Mouse (Mus musculus) adrenal gland, adult (tissue): ENCODE results near the gene Tgfb1i1.

Experiments
- DNase-seq, 2 experiments: peaks; one replicate each; pipeline ENCODE4 v3.0.0; 2022 to 2023; ENCODE audit warnings: low spot score in 1 of 2; ENCODE audit not compliant: inconsistent age in 2 of 2

The Tgfb1i1 gene

GRCm38 (mm10) chr7:128244410-128245025, 2.1 kb upstream of the Tgfb1i1 start:
- DNase-seq = no peak

GRCm38 (mm10) chr7:128245547-128245946, 1.1 kb upstream of the Tgfb1i1 start:
- DNase-seq = no peak

GRCm38 (mm10) chr7:128247443-128247842, 831 bp downstream of the Tgfb1i1 start:
- DNase-seq = peak; percentile 86 to 94

- DNase-seq = no peak
Measured at GRCm38 (mm10) chr7:128248081-128249042, 1.8 kb downstream of the Tgfb1i1 start.

- DNase-seq = no peak
Measured at GRCm38 (mm10) chr7:128249998-128250397, 3.4 kb downstream of the Tgfb1i1 start.

GRCm38 (mm10) chr7:128251946-128252345, 5.3 kb downstream of the Tgfb1i1 start:
- DNase-seq = no peak

GRCm38 (mm10) chr7:128252609-128253008, 6.0 kb downstream of the Tgfb1i1 start:
- DNase-seq = no peak

- DNase-seq = no peak
Measured at GRCm38 (mm10) chr7:128254978-128255377, 8.4 kb downstream of the Tgfb1i1 start.

GRCm38 (mm10) chr7:128255757-128256156, 9.1 kb downstream of the Tgfb1i1 start:
- DNase-seq = no peak

GRCm38 (mm10) chr7:128256783-128257334, 10.2 kb downstream of the Tgfb1i1 start:
- DNase-seq = peak; percentile 61 to 72

- no peak for DNase-seq
Measured at GRCm38 (mm10) chr7:128265411-128265810, 18.8 kb downstream of the Tgfb1i1 start, which contains the start of gene Slc5a2. Gene Slc5a2, plus strand, starts transcription at chr7:128265657.

- no peak for DNase-seq
Measured at GRCm38 (mm10) chr7:128266056-128266455, 19.4 kb downstream of the Tgfb1i1 start.

GRCm38 (mm10) chr7:128267391-128267790, 20.8 kb downstream of the Tgfb1i1 start:
- DNase-seq = no peak

GRCm38 (mm10) chr7:128267813-128268212, 21.2 kb downstream of the Tgfb1i1 start:
- no peak for DNase-seq

- no peak for DNase-seq
Measured at GRCm38 (mm10) chr7:128270431-128270850, 23.8 kb downstream of the Tgfb1i1 start.

- no peak for DNase-seq
Measured at GRCm38 (mm10) chr7:128271496-128271895, 24.9 kb downstream of the Tgfb1i1 start.

GRCm38 (mm10) chr7:128276051-128276450, 29.4 kb downstream of the Tgfb1i1 start:
- DNase-seq = peak in 1 of 2 experiments; percentile 44

- DNase-seq = no peak
Measured at GRCm38 (mm10) chr7:128279750-128280149, 33.1 kb downstream of the Tgfb1i1 start.

- no peak for DNase-seq
Measured at GRCm38 (mm10) chr7:128281765-128282164, 35.2 kb downstream of the Tgfb1i1 start.

- peak in 1 of 2 experiments; percentile 38 for DNase-seq
Measured at GRCm38 (mm10) chr7:128282532-128283244, 36.1 kb downstream of the Tgfb1i1 start.

- no peak for DNase-seq
Measured at GRCm38 (mm10) chr7:128284047-128284446, 37.4 kb downstream of the Tgfb1i1 start.
